Mouse (Mus musculus): ENCODE data around the gene Upp2.

Gene Upp2

GRCm38 (mm10) chr2:58625681-58626080, 58.6 kb downstream of the Upp2 start:
- DNase-seq: no peak

DNA sequence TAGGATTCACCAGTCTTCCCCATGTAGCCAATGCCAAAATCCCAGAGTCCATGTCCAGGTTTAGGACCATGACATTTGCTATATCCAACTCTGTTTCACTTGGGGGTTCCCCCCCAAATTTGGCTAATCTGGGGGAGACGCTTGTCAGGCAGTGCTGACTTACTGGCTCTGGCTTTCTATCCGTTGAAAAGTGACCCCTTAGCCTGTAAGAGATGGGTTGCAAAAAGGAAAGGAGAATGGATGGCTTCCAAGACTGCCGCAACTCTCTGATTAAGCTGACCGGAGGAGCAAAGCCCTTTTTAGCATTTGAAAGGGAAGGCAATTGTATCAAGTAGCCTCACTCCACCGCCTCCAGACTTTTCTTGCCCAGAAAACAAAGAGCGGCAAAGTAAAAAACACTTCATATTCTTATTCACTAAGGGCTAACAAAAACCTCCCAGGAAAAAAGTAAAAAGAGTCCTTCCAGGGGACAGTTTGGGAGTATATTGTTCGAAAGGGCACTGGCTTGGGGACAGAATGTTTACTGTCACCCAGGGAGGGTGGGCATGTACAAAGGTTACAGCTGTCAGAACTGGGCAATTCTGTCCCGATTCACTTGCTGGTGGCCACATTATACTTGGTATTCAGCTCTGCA, 59.2 kb downstream of the Upp2 start:
- no peak for DNase-seq

DNA sequence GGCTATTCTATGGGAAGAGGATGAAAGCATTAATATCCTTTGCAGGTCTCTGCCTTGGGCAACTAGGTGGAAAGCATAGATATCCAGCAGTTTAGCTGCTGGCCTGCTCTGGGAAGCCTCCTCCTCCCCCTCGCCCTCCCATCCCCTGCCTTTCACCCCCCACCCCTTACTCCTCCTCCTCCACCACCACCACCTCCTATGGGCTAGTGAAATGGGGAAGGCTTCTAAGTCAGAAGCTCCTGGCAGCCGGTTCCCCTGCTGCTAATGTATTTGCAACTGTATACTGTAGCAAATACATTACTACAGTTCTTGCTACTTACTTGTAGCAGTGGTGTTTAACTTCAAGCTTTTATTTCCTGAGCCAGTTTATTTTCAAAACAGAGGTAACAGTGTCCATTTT, 60.9 kb downstream of the Upp2 start:
- no peak for DNase-seq

DNA sequence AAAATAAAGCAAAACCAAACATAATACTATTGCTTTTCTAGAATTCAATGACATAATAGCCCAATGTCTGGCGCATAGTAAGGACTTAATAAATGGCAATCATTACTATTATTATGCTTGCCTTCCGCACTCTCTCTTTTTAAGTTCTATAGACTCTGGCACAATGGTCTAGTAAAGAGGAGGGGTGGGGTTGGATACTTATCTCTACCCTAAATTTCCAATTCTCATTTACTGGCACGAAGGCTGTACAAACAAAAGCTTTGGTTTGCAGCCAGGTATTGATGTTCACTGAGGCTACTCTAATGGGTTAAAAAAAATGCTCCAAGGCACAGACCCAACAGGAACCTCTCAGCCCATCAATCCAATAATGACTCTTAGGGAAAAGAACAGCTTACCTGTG, 61.9 kb downstream of the Upp2 start:
- DNase-seq: no peak

DNA sequence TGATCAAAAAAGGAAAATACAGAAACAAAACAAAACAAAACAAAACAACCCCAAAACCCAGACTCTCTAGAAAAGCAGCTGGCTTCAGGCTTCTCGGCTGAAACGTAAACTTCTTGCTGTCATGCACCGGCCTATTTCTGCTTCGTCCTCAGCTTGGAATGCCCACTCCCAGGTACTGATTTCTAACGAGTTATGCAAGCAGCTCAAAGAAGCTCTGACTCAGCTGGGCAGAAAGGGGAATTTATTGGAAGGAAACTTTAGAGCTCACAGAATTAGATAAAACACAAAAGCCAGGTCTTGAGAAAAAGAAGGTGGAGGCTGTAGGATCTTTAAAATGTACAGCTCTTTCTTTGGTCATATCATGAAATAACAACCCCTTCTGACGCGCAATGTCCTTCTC, 62.3 kb downstream of the Upp2 start:
- no peak for DNase-seq

DNA sequence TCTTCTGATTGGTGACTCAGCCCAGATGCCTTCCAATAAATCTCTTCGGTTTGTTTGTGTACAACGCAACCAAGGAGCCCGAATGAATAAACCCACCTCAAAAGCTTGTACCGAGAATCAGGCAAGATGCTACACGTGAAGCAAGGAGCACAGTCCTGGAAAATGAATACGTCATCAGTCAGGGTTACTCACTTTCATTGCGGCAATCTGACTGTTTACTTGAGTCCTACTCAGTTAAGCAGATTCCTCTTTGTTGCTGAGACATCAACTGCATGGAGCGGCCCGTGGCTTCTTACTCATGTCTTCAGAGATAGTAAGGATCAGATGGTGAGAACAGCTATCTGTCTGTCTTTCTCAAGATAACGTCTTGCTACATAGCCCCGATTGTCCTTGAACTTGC, 66.7 kb downstream of the Upp2 start:
- DNase-seq: no peak

DNA sequence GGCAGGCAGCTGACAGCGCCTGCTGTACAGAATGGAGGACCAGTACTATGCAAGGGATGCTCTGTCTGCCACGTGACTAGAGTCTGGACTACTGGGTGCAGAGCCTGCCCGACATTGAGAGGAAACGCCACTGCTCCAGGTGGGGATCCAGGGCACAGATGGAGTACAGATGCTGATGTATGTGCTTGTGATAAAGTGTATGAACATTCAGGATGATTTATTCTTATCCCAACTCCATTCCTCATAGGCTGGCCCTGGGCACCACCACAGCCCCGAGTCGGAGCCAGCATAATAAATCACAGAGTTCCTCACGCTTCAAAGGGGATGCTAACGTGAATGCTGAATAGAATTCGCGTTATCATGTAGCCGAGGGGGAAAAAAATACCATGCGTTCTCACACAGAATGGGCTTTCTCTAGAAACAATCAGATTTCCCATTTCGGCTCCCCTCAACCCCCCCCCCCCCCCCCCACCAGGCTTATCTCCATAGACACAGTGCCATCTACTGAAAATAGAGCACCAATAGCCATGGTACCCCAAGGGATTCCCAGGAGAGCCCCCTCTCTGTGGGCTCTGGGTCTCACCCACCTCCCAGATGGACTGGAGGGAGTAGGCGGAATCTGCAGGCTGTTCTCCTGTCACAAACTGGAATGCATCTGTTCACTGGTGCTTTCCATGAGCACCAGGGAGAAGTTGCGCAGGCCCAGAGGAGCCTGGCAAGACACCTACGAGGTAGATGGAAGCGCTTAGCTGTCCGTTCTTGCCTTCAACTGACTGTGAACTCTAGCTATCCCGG, 74.9 kb downstream of the Upp2 start:
- no peak for DNase-seq

- no peak for DNase-seq
Measured at GRCm38 (mm10) chr2:58645667-58646066, 78.6 kb downstream of the Upp2 start.

DNA sequence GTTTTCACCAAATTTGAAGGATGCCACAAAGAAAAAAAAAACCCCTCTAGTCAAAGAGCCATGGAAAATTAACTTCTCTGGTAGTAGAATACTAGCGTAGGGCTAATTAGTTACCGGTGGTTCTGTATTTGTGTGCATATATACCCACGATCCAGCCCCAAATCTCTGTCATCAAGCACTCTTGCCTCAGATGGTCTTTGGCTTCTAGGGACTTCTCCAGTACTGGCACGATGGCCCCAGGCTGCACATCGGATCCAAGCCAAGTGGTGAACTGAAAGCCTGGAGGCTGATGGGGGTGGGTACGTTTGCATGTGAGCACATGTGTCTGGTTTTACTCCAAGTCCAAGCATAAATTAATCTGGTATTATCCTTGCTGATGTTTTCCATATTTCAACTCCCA, 88.1 kb downstream of the Upp2 start:
- DNase-seq: no peak

GRCm38 (mm10) chr2:58656959-58657358, 89.9 kb downstream of the Upp2 start:
- DNase-seq: no peak

DNA sequence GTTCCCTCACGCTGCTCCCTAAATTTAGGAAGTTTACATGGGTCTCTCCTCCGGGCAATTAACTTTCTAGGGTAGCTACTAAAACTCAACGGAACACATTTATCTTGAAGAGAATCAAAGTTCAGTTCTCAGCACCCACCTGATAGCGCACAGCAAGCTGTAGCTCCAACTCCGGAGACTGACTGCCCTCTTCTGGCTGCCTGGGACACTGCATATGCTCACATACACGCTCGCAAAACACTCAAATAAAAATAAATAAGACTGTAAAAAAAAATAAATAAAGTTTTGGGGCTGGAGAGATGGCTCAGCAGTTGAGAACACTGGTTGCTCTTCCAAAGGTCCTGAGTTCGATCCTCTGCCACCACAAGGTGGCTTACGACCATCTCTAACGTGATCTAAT, 90.8 kb downstream of the Upp2 start:
- no peak for DNase-seq

- no peak for DNase-seq
Measured at GRCm38 (mm10) chr2:58660591-58660990, 93.5 kb downstream of the Upp2 start.

GRCm38 (mm10) chr2:58661116-58661515, 94.0 kb downstream of the Upp2 start:
- DNase-seq: no peak

GRCm38 (mm10) chr2:58662661-58663060, 95.6 kb downstream of the Upp2 start:
- no peak for DNase-seq

DNA sequence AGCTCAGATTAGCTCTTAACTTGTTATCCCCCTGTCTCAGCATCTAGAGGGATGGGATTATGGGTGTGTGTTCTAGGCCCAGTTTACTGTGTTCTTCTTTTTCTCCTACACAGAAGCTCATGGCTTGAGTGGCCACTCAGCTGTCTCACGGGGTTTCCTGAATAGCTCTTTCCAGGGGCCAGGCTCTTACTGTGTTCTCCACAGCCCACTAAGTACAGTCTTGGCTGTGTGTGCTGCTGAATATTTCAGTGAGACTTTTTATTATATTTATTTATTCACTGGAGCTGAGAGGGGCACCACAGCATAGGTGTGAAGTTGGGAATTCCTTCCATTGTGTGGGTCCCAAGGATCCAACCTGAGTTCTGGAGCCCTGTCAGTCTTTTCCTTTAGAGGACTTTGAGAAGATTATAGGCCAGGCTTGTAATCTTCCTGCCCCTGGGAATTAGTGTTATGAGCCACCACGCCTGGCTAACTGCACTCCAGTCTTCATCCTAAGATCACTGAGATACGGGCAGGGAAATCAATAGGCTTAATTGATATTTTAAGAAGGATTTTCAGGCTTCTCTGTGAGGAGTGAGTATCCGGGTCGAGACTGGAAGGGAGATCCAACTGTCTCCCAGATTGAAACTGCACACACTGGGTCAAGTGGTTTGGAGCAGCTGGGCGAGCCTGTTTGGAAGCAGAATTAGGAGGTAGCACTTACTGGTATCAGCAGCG, 96.5 kb downstream of the Upp2 start:
- no peak for DNase-seq

GRCm38 (mm10) chr2:58665081-58665814, 98.2 kb downstream of the Upp2 start:
- peak; percentile 59 to 61 for DNase-seq

DNA sequence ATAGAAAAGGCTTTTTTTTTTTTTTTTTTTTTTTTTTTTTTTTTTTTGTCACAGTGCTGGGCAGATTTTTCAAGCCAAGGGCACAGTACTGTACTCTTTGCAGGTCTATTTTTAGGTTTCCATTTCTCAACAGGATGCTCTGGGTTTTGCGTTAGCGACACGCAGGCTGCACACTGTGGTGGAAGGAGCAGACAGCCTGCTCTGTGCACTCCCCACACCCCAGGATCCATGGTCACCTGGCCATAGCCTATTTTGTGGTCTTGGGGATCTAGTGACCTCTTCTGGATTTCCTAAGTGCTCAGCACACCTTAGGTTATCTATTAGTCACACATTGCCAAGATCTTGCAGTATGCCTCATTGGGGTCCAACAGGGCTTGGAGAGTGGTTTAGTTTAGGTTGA, 100.2 kb downstream of the Upp2 start:
- no peak for DNase-seq

- DNase-seq: peak; percentile 5 to 10
Measured at GRCm38 (mm10) chr2:58667991-58668390, 100.9 kb downstream of the Upp2 start.

GRCm38 (mm10) chr2:58669114-58669513, 102.0 kb downstream of the Upp2 start:
- DNase-seq: no peak

GRCm38 (mm10) chr2:58672520-58672919, 105.4 kb downstream of the Upp2 start:
- no peak for DNase-seq

DNA sequence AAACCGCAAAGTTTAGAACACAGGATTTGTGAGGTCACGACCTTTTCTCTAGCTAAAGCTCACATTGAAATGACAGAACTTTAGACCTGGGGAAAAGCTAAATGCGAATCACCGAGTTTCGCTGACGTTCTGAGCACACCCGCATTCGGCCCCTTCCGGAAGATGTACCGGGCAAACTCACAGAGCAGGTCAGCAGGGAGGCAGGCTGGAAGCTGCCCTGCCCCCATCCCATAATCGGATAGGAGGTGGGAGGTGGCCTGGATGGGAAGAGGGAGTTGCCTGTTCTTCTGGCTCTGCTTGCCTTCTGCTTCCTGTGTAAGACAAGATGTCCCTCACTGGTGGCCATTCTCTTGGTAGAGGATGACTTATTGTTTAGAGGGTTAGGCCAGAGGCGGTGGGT, 112.9 kb downstream of the Upp2 start:
- DNase-seq: no peak

GRCm38 (mm10) chr2:58680794-58681193, 113.7 kb downstream of the Upp2 start:
- DNase-seq: peak; percentile 24 to 25

GRCm38 (mm10) chr2:58681394-58681793, 114.3 kb downstream of the Upp2 start:
- DNase-seq: no peak

All from B cell, adult 2 months (primary cell).